Comparison of ENCODE assay signal across 15 mouse cellular contexts in the genomic region with DNA sequence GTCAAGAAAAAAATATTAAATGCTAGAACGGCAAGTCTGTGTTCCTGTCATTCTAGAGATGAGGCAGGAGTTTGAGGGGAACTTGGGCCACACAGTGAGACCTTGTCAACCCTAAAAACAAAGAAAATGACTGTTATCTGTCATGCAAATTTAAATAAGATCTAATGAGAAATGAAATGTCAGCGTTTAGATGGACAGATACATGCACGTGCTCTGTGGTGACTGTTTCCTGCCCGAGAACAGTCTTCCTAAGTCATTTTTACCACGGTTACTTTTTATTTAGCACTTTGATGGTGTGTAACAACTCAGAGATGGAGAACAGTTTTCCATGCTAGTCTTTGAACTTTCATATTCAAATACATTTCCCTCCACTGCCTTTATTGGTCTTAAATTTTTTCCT.
"Had no signal": no experiment of that assay in that cellular context is flagged by ENCODE, and none has a peak within 500 bp of the region (broad histone marks: within the 10 kb centered on the region; RNA-seq: fewer than 3 reads in every experiment).

No protein-coding gene starts in this region.

- H3K4me1 ChIP-seq: lung, embryonic 15.5 days; midbrain, embryonic 12.5 days; stomach, embryonic 15.5 days had no signal

- H3K4me3 ChIP-seq: layer of hippocampus, adult 2 months; limb, embryonic 15.5 days; liver, embryonic 12.5 days; lung, embryonic 15.5 days; midbrain, embryonic 12.5 days; neural tube, embryonic 12.5 days; stomach, embryonic 15.5 days had no signal

- H3K27ac ChIP-seq: kidney, postnatal 0 days; layer of hippocampus, adult 2 months; liver, embryonic 12.5 days; lung, embryonic 15.5 days; midbrain, embryonic 12.5 days; neural tube, embryonic 12.5 days; stomach, embryonic 15.5 days had no signal

- ATAC-seq: liver, embryonic 12.5 days had no signal

- H3K9me3 ChIP-seq: limb, embryonic 15.5 days; liver, embryonic 12.5 days; lung, embryonic 15.5 days; midbrain, embryonic 12.5 days; neural tube, embryonic 12.5 days; stomach, embryonic 15.5 days had no signal

- H3K4me2 ChIP-seq: limb, embryonic 15.5 days; liver, embryonic 12.5 days; lung, embryonic 15.5 days; midbrain, embryonic 12.5 days; neural tube, embryonic 12.5 days; stomach, embryonic 15.5 days had no signal

- H3K9ac ChIP-seq: limb, embryonic 15.5 days; liver, embryonic 12.5 days; lung, embryonic 15.5 days; midbrain, embryonic 12.5 days; neural tube, embryonic 12.5 days; stomach, embryonic 15.5 days had no signal

- H3K27me3 ChIP-seq: limb, embryonic 15.5 days; liver, embryonic 12.5 days; lung, embryonic 15.5 days; midbrain, embryonic 12.5 days; neural tube, embryonic 12.5 days; stomach, embryonic 15.5 days had no signal

- DNase-seq: kidney, adult 9 months; kidney, postnatal 36 days; lung, postnatal 14 days; right cerebral cortex, postnatal 4 days; spleen, adult 18-20 months; thymus, adult 2 months; thymus, postnatal 25 days had no signal

- H3K36me3 ChIP-seq: limb, embryonic 15.5 days; liver, embryonic 12.5 days; lung, embryonic 15.5 days; midbrain, embryonic 12.5 days; neural tube, embryonic 12.5 days; stomach, embryonic 15.5 days had no signal
